Mouse (Mus musculus): ENCODE results near the gene Ckap2l. TPM values are rescaled to one million over a fixed set of nuclear protein-coding genes. Genes with fewer than 3 reads are reported as not detected.

Gene Ckap2l
- polyA plus RNA-seq, 1 experiment from 2014 or later = 65.9 TPM

- Histone ChIP-seq H3K36me3 (ENCODE audit: control insufficient read depth, insufficient read depth, low read length) (no peaks in the 10 kb centered on the region), H3K27me3 (ENCODE audit: control insufficient read depth, insufficient read depth, low read length) (no peaks in the 10 kb centered on the region), H3K9me3 (ENCODE audit: control insufficient read depth, low read length) (no peaks in the 10 kb centered on the region), H3K4me1 (replicated peaks; ENCODE audit: control insufficient read depth, insufficient read depth, low read length) (no peaks in the 10 kb centered on the region), H3K4me3 (ENCODE audit: low read depth, low read length) (no peak overlapping the region), H3K9ac (ENCODE audit: low read depth, low read length) (no peak overlapping the region; the same call in 1 of the 2 replicates), H3K4me2 (replicated peaks; ENCODE audit: low read depth, low read length) (no peak overlapping the region), H3K27ac (ENCODE audit: low read depth, low read length) (no peak overlapping the region)
- peak; percentile 60 for ATAC-seq (ENCODE audit: low FRiP score)
- 45% methylated on average over 7 of the region's 7 CpGs for WGBS
- DNase-seq (ENCODE audit: low spot score) = peak; percentile 87
Observed at GRCm38 (mm10) chr2:129258475-129259211, 38.4 kb downstream of the Ckap2l start.

GRCm38 (mm10) chr2:129258056-129258455 is 39.0 kb downstream of the Ckap2l start:
- H3K9ac ChIP-seq (ENCODE audit: low read depth, low read length) = no peak overlapping the region; the same call in 1 of the 2 replicates
- no peaks in the 10 kb centered on the region for H3K27me3 ChIP-seq (ENCODE audit: control insufficient read depth, insufficient read depth, low read length)
- no peak for ATAC-seq (ENCODE audit: low FRiP score)
- WGBS = 93% methylated on average over 3 of the region's 3 CpGs
- H3K9me3 ChIP-seq (ENCODE audit: control insufficient read depth, low read length) = no peaks in the 10 kb centered on the region
- H3K36me3 ChIP-seq (ENCODE audit: control insufficient read depth, insufficient read depth, low read length) = no peaks in the 10 kb centered on the region
- no peaks in the 10 kb centered on the region for H3K4me1 ChIP-seq (replicated peaks; ENCODE audit: control insufficient read depth, insufficient read depth, low read length)
- no peak for DNase-seq (ENCODE audit: low spot score)
- no peak overlapping the region for H3K4me3 ChIP-seq (ENCODE audit: low read depth, low read length)
- H3K27ac ChIP-seq (ENCODE audit: low read depth, low read length) = no peak overlapping the region
- H3K4me2 ChIP-seq (replicated peaks; ENCODE audit: low read depth, low read length) = no peak overlapping the region

GRCm38 (mm10) chr2:129256006-129256405 is 41.0 kb downstream of the Ckap2l start:
- DNase-seq (ENCODE audit: low spot score) = no peak
- no peak overlapping the region for H3K4me2 ChIP-seq (replicated peaks; ENCODE audit: low read depth, low read length)
- no peak for ATAC-seq (ENCODE audit: low FRiP score)
- no peaks in the 10 kb centered on the region for H3K36me3 ChIP-seq (ENCODE audit: control insufficient read depth, insufficient read depth, low read length)
- no peaks in the 10 kb centered on the region for H3K4me1 ChIP-seq (replicated peaks; ENCODE audit: control insufficient read depth, insufficient read depth, low read length)
- no peak overlapping the region for H3K4me3 ChIP-seq (ENCODE audit: low read depth, low read length)
- H3K27ac ChIP-seq (ENCODE audit: low read depth, low read length) = no peak overlapping the region
- WGBS = 75% methylated on average over 4 of the region's 4 CpGs
- H3K9me3 ChIP-seq (ENCODE audit: control insufficient read depth, low read length) = no peaks in the 10 kb centered on the region
- H3K9ac ChIP-seq (ENCODE audit: low read depth, low read length) = no peak overlapping the region
- H3K27me3 ChIP-seq (ENCODE audit: control insufficient read depth, insufficient read depth, low read length) = no peaks in the 10 kb centered on the region

GRCm38 (mm10) chr2:129254076-129254475 is 42.9 kb downstream of the Ckap2l start:
- no peak overlapping the region for H3K9ac ChIP-seq (ENCODE audit: low read depth, low read length)
- no peaks in the 10 kb centered on the region for H3K4me1 ChIP-seq (replicated peaks; ENCODE audit: control insufficient read depth, insufficient read depth, low read length)
- 85% methylated on average over 2 of the region's 2 CpGs for WGBS
- no peaks in the 10 kb centered on the region for H3K27me3 ChIP-seq (ENCODE audit: control insufficient read depth, insufficient read depth, low read length)
- no peak for DNase-seq (ENCODE audit: low spot score)
- no peak overlapping the region for H3K27ac ChIP-seq (ENCODE audit: low read depth, low read length)
- no peak overlapping the region for H3K4me2 ChIP-seq (replicated peaks; ENCODE audit: low read depth, low read length)
- no peaks in the 10 kb centered on the region for H3K9me3 ChIP-seq (ENCODE audit: control insufficient read depth, low read length)
- no peaks in the 10 kb centered on the region for H3K36me3 ChIP-seq (ENCODE audit: control insufficient read depth, insufficient read depth, low read length)
- no peak overlapping the region for H3K4me3 ChIP-seq (ENCODE audit: low read depth, low read length)
- ATAC-seq (ENCODE audit: low FRiP score) = no peak

GRCm38 (mm10) chr2:129253631-129253970 is 43.4 kb downstream of the Ckap2l start:
- H3K4me2 ChIP-seq (replicated peaks; ENCODE audit: low read depth, low read length) = no peak overlapping the region
- ATAC-seq (ENCODE audit: low FRiP score) = no peak
- no peak overlapping the region for H3K4me3 ChIP-seq (ENCODE audit: low read depth, low read length)
- no peak overlapping the region for H3K27ac ChIP-seq (ENCODE audit: low read depth, low read length)
- no peak overlapping the region for H3K9ac ChIP-seq (ENCODE audit: low read depth, low read length)
- no peak for DNase-seq (ENCODE audit: low spot score)
- 70% methylated on average over 2 of the region's 2 CpGs for WGBS
- no peaks in the 10 kb centered on the region for H3K27me3 ChIP-seq (ENCODE audit: control insufficient read depth, insufficient read depth, low read length)
- no peaks in the 10 kb centered on the region for H3K9me3 ChIP-seq (ENCODE audit: control insufficient read depth, low read length)
- H3K4me1 ChIP-seq (replicated peaks; ENCODE audit: control insufficient read depth, insufficient read depth, low read length) = no peaks in the 10 kb centered on the region
- H3K36me3 ChIP-seq (ENCODE audit: control insufficient read depth, insufficient read depth, low read length) = no peaks in the 10 kb centered on the region

- Histone ChIP-seq H3K9ac (ENCODE audit: low read depth, low read length) (no peak overlapping the region), H3K4me3 (ENCODE audit: low read depth, low read length) (no peak overlapping the region), H3K27ac (ENCODE audit: low read depth, low read length) (no peak overlapping the region), H3K36me3 (ENCODE audit: control insufficient read depth, insufficient read depth, low read length) (no peaks in the 10 kb centered on the region), H3K27me3 (ENCODE audit: control insufficient read depth, insufficient read depth, low read length) (no peaks in the 10 kb centered on the region), H3K4me2 (replicated peaks; ENCODE audit: low read depth, low read length) (no peak overlapping the region), H3K9me3 (ENCODE audit: control insufficient read depth, low read length) (no peaks in the 10 kb centered on the region), H3K4me1 (replicated peaks; ENCODE audit: control insufficient read depth, insufficient read depth, low read length) (no peaks in the 10 kb centered on the region)
- DNase-seq (ENCODE audit: low spot score) (no peak), ATAC-seq (ENCODE audit: low FRiP score) (no peak)
- 88% methylated on average over 17 of the region's 19 CpGs for WGBS
Observed at GRCm38 (mm10) chr2:129252836-129253630, 44.0 kb downstream of the Ckap2l start.

- Histone ChIP-seq H3K36me3 (ENCODE audit: control insufficient read depth, insufficient read depth, low read length) (no peaks in the 10 kb centered on the region), H3K9ac (ENCODE audit: low read depth, low read length) (no peak overlapping the region), H3K4me1 (replicated peaks; ENCODE audit: control insufficient read depth, insufficient read depth, low read length) (no peaks in the 10 kb centered on the region), H3K4me2 (replicated peaks; ENCODE audit: low read depth, low read length) (no peak overlapping the region), H3K27ac (ENCODE audit: low read depth, low read length) (no peak overlapping the region), H3K27me3 (ENCODE audit: control insufficient read depth, insufficient read depth, low read length) (no peaks in the 10 kb centered on the region), H3K9me3 (ENCODE audit: control insufficient read depth, low read length) (no peaks in the 10 kb centered on the region), H3K4me3 (ENCODE audit: low read depth, low read length) (no peak overlapping the region)
- ATAC-seq (ENCODE audit: low FRiP score) (no peak), DNase-seq (ENCODE audit: low spot score) (no peak)
- WGBS = 50% methylated on average over 1 of the region's 1 CpGs
Observed at GRCm38 (mm10) chr2:129249321-129249720, 47.7 kb downstream of the Ckap2l start.

GRCm38 (mm10) chr2:129247707-129248121 is 49.3 kb downstream of the Ckap2l start:
- no peak for ATAC-seq (ENCODE audit: low FRiP score)
- Histone ChIP-seq H3K9ac (ENCODE audit: low read depth, low read length) (no peak overlapping the region), H3K4me3 (ENCODE audit: low read depth, low read length) (no peak overlapping the region), H3K4me2 (replicated peaks; ENCODE audit: low read depth, low read length) (no peak overlapping the region), H3K4me1 (replicated peaks; ENCODE audit: control insufficient read depth, insufficient read depth, low read length) (no peaks in the 10 kb centered on the region), H3K27ac (ENCODE audit: low read depth, low read length) (no peak overlapping the region), H3K27me3 (ENCODE audit: control insufficient read depth, insufficient read depth, low read length) (no peaks in the 10 kb centered on the region), H3K36me3 (ENCODE audit: control insufficient read depth, insufficient read depth, low read length) (no peaks in the 10 kb centered on the region), H3K9me3 (ENCODE audit: control insufficient read depth, low read length) (no peaks in the 10 kb centered on the region)
- DNase-seq (ENCODE audit: low spot score) = no peak
- 90% methylated on average over 7 of the region's 7 CpGs for WGBS

- no peak overlapping the region for H3K27ac ChIP-seq (ENCODE audit: low read depth, low read length)
- H3K36me3 ChIP-seq (ENCODE audit: control insufficient read depth, insufficient read depth, low read length) = no peaks in the 10 kb centered on the region
- 92% methylated on average over 12 of the region's 12 CpGs for whole genome bisulfite sequencing
- ATAC-seq (ENCODE audit: low FRiP score) (no peak), DNase-seq (ENCODE audit: low spot score) (no peak)
- H3K9me3 ChIP-seq (ENCODE audit: control insufficient read depth, low read length) = no peaks in the 10 kb centered on the region
- no peak overlapping the region for H3K9ac ChIP-seq (ENCODE audit: low read depth, low read length)
- no peak overlapping the region for H3K4me3 ChIP-seq (ENCODE audit: low read depth, low read length)
- no peak overlapping the region for H3K4me2 ChIP-seq (replicated peaks; ENCODE audit: low read depth, low read length)
- no peaks in the 10 kb centered on the region for H3K4me1 ChIP-seq (replicated peaks; ENCODE audit: control insufficient read depth, insufficient read depth, low read length)
- H3K27me3 ChIP-seq (ENCODE audit: control insufficient read depth, insufficient read depth, low read length) = no peaks in the 10 kb centered on the region
Observed at GRCm38 (mm10) chr2:129246924-129247323, 50.1 kb downstream of the Ckap2l start.
